Mouse (Mus musculus) adipocyte (in vitro differentiated cells): ENCODE measurements around the gene Nfia.

Experiments used
- DNase-seq: peaks from one replicate; pipeline ENCODE4 v3.0.0-alpha.2; 2016; ENCODE audit warnings: low spot score

The Nfia gene

DNA sequence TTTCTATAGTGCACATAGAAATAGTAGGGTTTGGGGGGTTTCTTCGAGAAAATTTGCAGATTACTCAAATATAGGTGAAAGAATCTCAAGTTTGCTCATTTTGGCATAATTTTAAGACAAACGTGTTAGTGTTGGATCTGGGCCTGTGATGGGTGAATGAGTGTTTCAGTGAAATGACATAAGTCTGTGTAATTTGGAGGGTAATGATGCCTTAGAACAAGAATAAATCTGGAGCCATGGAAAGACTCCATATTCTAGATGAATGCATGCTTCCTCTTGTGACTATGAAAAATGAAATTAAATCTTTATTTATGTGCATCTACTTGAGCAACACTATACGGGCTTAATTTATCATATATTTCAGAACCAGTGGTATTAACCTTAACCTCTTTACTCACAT is 44.2 kb downstream of the Nfia start:
- no peak for DNase-seq

DNA sequence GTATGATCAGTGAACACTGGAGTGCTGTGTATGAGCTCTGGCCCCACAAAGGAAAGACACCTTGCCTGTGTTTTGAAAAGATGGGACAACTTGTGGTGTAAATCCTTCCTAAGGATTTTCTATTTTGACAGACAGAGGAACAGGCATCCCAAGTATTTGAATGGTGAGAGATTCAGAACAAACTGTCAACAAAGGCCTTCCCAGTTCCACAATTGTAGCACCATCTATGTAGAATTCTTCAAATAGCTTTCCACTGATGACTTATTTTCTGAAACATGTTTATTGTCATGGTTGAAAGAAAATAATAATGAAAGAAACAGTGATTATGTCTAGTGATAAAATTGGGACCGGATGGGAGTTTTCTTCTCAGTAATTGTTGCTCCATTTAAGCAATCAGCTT is 45.2 kb downstream of the Nfia start:
- no peak for DNase-seq

- peak; percentile 53 for DNase-seq
Measured at GRCm38 (mm10) chr4:97818498-97818897, 46.0 kb downstream of the Nfia start.

GRCm38 (mm10) chr4:97819101-97819500 is 46.6 kb downstream of the Nfia start:
- no peak for DNase-seq

DNA sequence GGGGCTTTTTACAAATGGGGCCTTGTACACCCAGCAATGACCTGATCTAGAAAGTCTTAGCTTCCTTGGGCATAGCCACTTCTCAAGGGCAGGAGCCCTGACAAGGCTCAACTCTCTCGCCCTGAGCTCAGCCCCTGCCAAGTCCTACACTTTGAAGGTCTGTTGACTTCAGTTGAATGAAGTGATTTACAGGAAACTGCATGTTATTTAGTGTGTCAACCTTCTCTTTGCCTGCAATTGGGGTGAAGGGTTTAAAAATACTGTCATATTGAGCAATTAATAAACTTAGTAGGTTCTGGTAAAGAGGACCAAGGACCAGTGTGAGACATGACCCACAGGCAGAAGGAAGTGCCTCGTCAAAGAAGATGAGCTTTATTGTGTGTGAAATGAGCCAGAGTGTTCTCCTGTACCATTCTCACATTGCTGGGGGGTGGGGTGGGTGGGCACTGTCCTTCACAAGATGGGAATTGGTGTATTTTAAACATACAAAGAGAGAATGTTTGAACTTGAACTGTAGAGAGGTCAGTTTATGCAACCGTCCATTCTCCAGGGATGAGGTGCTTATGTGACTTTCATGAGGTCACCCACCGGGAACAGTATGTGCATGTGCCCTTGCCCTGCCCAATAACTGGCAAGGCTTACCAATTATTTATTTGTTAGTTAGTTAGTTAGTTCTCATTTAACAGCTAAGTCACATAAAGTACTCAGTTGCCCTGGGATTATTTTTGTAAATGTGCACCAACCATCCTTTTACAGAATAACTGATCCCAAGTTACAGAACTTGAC is 48.1 kb downstream of the Nfia start:
- DNase-seq, result peak; percentile 40

- DNase-seq, result no peak
Measured at GRCm38 (mm10) chr4:97821556-97822251, 49.2 kb downstream of the Nfia start.

DNA sequence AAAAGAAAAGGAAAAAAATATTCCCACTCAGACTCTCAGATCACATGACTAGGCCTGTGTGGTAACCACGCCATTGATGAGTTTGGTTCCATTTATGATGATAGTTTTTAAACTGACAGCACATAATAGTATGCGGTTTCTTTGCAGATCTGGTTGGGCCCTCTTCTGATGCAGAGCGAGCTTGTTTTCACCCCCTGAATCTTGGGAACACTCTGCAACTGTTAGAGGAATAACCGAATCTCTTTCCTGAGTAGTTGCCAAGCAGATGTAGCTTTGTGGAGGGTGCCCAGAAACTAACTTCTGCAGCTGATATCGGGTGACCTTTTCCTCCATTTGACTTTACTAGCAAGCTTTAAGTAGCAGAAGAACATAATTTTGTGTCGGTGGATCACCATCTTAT is 51.0 kb downstream of the Nfia start:
- no peak for DNase-seq

DNA sequence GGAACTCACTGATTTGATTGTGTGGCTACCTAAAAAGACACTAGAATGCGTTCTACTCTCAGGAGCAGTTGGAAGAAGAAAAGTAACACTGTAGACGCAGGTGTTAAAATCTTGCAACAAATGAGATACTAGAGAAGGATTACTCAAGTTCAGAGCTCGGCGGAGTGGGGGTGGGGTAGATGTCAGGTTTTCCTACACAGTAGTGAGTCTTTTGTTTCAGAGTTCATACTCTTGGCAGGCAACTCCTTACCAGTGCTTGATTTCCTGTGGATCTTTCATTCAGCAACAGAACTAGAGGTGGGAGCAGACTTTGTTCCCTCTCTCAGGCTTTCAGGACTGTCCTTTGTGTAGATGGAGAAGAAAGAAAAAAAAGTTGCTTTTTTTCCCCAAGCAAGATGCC is 51.9 kb downstream of the Nfia start:
- DNase-seq, result no peak

- no peak for DNase-seq
Measured at GRCm38 (mm10) chr4:97825432-97825831, 52.9 kb downstream of the Nfia start.

DNA sequence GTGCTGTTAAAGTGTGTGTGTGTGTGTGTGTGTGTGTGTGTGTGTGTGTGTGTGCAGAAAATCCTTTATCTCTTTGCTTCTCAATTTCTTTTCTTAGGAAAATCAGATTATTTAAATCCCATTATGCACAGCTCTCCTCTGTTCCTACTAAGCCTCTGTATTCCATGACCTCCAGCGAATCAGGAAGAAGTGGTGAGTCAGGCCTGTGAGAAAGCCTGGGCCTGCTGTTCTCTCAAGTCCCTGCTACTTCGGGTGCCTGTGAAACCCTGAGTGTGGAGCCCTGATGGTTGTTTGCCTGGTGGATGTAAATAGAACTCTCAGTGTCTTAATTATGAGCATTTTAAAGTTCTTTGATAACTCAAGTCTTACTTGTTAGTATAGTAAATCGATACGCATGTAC is 53.3 kb downstream of the Nfia start:
- DNase-seq, result no peak

- no peak for DNase-seq
Measured at GRCm38 (mm10) chr4:97827115-97827514, 54.6 kb downstream of the Nfia start.

DNA sequence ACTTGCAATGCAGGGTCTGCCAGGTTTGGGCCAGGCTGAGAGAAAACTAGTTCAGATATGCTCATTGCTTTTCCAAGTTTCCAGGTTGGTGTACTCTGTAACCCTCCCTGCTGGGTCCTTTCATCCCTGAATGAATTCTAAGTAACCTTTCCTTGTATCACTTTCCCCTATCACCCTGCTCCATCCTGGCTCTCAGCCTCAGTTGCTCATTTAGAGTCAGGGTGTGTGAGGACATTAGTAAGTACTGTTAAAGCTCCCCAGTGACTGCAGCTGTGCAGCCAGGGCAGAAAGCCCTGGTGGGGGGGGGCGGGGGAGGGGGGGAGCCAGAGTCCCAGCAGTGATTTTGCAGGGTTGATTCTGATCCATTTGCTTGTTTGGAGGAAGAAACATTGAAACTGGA is 56.0 kb downstream of the Nfia start:
- DNase-seq, result no peak

DNA sequence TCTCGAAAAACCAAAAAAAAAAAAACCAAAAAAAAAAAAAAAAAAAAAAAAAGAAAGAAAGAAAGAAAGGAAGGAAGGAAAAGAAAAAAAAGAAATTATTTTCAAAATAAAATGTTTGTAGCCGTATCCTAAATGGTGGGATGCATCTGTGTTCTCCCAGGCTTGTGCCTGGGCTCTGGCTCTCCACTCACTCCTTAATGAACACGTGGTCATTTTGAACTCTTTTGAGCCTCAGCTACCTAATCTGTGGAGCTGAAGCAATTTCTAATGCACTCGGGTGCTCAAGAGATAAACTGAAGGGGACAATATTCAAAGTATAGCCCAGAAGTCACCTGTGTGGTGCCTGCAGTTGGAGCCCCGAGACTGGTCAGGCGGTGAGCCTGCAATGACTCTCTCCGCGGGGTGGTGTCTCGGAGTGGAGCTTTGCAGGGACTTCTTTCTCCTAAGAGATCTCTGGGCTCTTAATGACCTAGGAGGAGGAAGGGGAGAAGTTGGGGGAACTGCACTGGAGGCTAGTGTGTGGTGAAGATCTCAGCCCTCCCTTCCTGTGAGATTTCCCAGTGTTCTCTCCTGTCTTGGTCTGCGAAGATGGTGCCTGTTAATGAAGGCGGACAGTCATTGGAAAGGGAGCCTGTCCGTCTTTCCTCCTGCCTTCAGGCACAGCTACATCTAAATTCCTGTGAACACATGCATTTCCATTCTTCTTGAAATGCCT is 57.0 kb downstream of the Nfia start:
- DNase-seq, result no peak

DNA sequence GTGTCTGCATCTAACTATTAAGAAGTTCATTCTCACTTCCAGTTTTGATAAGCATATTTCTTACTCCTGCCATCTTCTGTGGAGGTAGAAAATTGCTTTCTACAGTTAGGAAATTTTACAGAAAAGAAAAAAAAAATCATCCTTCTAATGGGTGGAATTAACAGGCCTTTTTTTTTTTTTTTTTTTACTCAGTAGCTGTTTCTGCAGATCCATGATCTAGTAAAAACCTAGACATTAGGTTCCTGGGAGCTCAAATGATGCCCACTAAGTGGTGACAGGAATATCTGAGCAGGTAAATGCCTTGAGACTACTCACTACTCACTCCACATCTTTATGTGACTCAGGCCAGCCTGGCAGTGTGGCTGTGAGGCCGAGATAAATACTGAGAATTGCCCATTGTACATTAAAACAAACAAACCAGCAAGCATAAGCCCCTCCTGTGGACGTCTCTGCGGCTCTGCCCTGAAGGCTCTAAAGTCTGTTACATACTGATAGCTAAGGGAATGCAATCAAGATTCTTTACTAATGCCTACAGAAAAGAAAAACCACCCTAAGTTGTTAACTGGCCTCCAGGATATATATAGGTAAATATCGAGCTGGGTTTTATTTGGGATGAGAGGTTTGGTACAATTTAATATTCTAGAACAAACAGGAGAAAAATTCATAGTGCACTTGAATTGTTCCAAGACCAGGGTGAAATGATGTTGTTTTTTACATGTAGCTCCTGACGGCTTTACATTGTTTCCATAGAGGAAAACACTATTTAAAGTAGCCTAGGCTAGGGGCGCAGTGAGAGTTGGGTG is 57.7 kb downstream of the Nfia start:
- DNase-seq, result no peak

DNA sequence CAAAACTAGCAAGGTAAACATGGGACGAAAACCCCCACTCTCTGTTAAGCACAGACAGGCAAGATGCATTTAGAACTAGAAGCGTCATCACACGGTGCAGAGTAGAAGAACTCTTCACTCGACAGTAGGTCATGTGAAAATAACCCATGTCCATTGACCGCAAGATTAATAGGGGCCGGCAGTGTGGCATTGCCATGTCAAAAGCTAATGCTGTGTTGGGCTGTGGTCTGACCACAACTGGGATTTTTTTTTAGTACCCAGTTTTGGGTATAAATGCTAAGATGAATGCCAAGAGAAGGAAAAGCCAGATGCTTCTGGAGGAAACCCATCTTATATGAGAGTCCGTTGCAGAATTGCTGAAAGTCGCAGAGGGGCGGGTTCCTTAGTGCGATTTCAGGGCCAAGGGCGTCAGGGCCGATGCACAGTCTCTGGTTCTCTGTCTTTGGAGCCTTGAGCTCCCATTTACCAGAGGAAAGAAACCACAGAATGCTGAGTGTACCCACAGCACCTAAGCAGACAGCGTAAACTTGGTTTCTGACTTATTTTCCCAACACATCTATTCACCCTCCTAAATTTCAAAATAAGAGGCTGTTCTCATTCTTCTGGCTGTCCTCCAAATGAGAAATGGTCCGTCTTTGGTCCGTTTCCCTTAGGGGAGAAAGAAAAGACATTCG is 58.5 kb downstream of the Nfia start:
- no peak for DNase-seq

GRCm38 (mm10) chr4:97831611-97832278 is 59.2 kb downstream of the Nfia start:
- DNase-seq, result no peak

DNA sequence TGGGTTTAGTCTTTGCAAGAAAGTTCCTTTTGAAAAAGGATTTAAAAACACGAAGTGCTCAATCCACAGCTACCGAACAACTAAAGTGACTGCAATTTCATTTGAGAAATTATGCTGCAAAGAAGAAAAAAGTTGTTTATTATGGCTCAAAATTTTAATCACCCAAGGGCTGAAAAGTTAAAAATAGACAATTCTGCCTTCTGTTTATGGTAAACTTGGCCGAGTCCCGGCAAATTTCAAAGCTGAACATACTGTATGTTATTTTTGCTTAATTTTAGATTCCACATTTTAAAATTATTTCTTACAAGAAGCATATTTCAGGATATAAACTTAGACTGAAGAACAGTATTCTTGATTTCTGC is 59.7 kb downstream of the Nfia start:
- DNase-seq, result no peak

GRCm38 (mm10) chr4:97836812-97837211 is 64.3 kb downstream of the Nfia start:
- DNase-seq, result peak; percentile 40

DNA sequence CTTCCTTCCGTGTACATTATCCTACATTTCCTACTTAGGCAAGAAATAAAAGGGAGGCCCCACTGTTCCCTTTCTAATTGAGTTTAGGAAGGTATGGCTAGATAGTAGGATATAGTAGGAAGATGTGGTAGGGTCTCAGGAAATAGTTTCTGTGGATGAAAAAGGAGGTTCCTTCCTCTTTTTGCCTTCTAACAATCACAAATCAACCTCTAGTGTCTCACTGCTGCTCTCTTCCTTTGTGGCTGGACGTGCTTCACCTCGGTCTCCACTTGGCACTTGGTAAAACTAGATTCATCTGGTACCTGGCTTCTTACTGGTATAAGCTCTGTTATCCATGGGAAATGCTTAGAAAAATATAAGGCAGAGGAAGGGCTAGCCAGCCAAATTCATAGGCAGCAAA is 65.2 kb downstream of the Nfia start:
- DNase-seq, result no peak

DNA sequence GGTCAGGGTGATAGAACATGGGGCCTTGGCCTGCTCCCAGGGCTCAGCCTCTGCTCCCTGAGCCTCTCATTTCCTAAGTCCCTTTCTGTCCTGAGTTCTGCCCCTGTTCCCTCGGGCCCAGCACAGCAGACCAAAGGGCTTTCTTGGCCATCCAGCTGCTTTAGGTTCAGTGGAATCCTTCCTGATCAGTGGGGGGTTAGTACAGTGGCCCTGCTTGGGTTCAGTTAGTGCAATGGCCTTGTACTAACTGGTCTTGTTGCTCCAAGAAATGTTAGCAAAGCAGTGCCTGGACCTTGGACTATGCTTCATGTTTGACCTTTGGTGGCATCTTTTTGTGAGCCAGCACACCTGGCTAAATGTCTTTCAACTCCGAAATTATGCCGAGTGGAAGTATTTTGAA is 66.1 kb downstream of the Nfia start:
- no peak for DNase-seq

DNA sequence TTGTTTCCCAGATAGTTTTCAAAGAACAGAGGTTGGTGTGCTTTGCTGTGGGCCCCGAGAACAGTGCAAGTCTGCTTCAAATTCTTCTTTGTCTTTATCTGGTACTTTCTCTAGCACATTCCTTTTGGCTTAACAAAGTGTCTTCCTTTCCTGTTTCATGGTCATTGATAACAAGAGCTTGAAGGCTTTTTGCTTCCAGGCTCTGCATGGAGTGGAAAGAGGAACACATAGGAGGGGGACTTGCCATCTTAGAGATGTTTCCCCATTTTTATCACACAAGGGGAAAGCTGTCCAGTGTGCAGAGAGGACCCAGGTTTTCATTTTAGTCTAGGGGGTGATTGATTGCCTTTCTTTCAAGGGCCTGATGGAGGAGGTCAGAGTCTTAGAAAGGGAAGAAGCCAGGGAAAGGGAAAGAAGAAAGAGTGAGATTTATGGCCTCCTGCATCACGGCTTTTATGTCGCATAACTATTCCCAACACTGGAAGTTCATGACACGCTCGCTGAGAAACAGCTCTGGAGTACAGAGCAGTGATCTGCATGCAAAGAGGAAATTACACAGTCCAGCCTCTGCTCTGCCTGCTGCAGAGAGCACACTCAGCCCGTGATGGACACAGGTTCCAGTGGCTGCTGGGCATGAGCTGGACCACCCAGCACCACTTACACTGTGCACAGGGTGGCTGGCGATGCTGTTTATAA is 67.0 kb downstream of the Nfia start:
- no peak for DNase-seq
